Mouse (Mus musculus) midbrain, embryonic 11.5 days (tissue): ENCODE results near the gene Rap1gap2. TPM values are rescaled to one million over a fixed set of nuclear protein-coding genes. Genes with fewer than 3 reads are reported as not detected.

Source experiments
- ATAC-seq: fragments of 200-750 bp; cut with Nextera tagmentation; 2 replicates; pipeline ENCODE4 v1.8.0; 2017; ENCODE audit warnings: moderate TSS enrichment, moderate library complexity; ENCODE audit not compliant: low FRiP score
- DNase-seq: peaks from one replicate; pipeline ENCODE4 v3.0.0; 2015; ENCODE audit warnings: low spot score; ENCODE audit errors: missing footprints
- H3K27ac ChIP-seq: fragments of 300-500 bp; sonication (generic); 2 replicates; pipeline ENCODE4 v1.5.1; 2014; ENCODE audit warnings: low read depth, low read length
- H3K27me3 ChIP-seq: fragments of 300-500 bp; sonication (generic); 2 replicates; pipeline ENCODE4 v1.6.1; 2014; ENCODE audit warnings: mild to moderate bottlenecking, low read length, moderate library complexity, mixed read lengths; ENCODE audit not compliant: control insufficient read depth, insufficient read depth
- H3K36me3 ChIP-seq: fragments of 300-500 bp; sonication (generic); 2 replicates; pipeline ENCODE4 v1.6.1; 2014; ENCODE audit warnings: mild to moderate bottlenecking, low read length, moderate library complexity, mixed read lengths; ENCODE audit not compliant: control insufficient read depth, insufficient read depth
- H3K4me1 ChIP-seq: fragments of 300-500 bp; sonication (generic); 2 replicates; pipeline ENCODE4 v1.6.1; 2014; ENCODE audit warnings: low read length; ENCODE audit not compliant: control insufficient read depth, insufficient read depth
- H3K4me2 ChIP-seq: fragments of 300-500 bp; sonication (generic); 2 replicates; pipeline ENCODE4 v1.6.1; 2014; ENCODE audit warnings: mild to moderate bottlenecking, moderate library complexity
- H3K4me3 ChIP-seq: fragments of 300-500 bp; sonication (generic); 2 replicates; pipeline ENCODE4 v1.5.1; 2014; ENCODE audit warnings: low read depth, low read length
- H3K9ac ChIP-seq: fragments of 300-500 bp; sonication (generic); 2 replicates; pipeline ENCODE4 v1.6.1; 2014; ENCODE audit warnings: low read length
- H3K9me3 ChIP-seq: fragments of 300-500 bp; sonication (generic); 2 replicates; pipeline ENCODE4 v1.6.1; 2016; ENCODE audit warnings: low read length; ENCODE audit not compliant: control insufficient read depth
- whole genome bisulfite sequencing: fragments of 180-500 bp; shearing (Covaris S2); extraction: QIAGEN DNeasy Blood & Tissue Kit; methylation state at CpG from one replicate; pipeline ENCODE4 v1.1.7; 2014; 5-methylcytosine and 5-hydroxymethylcytosine counted together
- polyA plus RNA-seq: library from polyadenylated mRNA; unstranded; fragments of >200 nt; fragmentation: Nextera tagmentation; extraction: Ambion mirVana; gene quantifications from 2 replicates; pipeline ENCODE4 v1.2.1, GENCODE M21; 2014

Rap1gap2 gene
- polyA plus RNA-seq, 1 experiment from 2014 or later, result 2.5 TPM

- peak; percentile 88 for DNase-seq
- H3K4me3 ChIP-seq, result peak overlapping the region; percentile 39; the same call in 1 of the 2 replicates
- H3K36me3 ChIP-seq, result no peaks in the 10 kb centered on the region
- peak overlapping the region; percentile 76; the same call in 1 of the 2 replicates for H3K4me2 ChIP-seq
- H3K9ac ChIP-seq, result no peak overlapping the region
- H3K9me3 ChIP-seq, result no peaks in the 10 kb centered on the region
- WGBS, result 18% methylated on average over 5 of the region's 5 CpGs
- no peak for ATAC-seq
- peaks cover 24% of the 10 kb centered on the region for H3K27me3 ChIP-seq
- H3K27ac ChIP-seq, result no peak overlapping the region
- H3K4me1 ChIP-seq, result no peaks in the 10 kb centered on the region; the same call in 1 of the 2 replicates
Observed at GRCm38 (mm10) chr11:74610068-74610467, 647 bp downstream of the Rap1gap2 start.

GRCm38 (mm10) chr11:74602286-74602685, 8.4 kb downstream of the Rap1gap2 start:
- no peak overlapping the region for H3K4me2 ChIP-seq
- DNase-seq (no peak), ATAC-seq (no peak)
- no peak overlapping the region for H3K4me3 ChIP-seq
- no peaks in the 10 kb centered on the region for H3K27me3 ChIP-seq
- WGBS, result 88% methylated on average over 1 of the region's 1 CpGs
- H3K4me1 ChIP-seq, result no peaks in the 10 kb centered on the region
- no peaks in the 10 kb centered on the region for H3K36me3 ChIP-seq
- H3K9ac ChIP-seq, result no peak overlapping the region
- H3K27ac ChIP-seq, result no peak overlapping the region
- no peaks in the 10 kb centered on the region for H3K9me3 ChIP-seq

GRCm38 (mm10) chr11:74597990-74598337, 12.8 kb downstream of the Rap1gap2 start:
- Histone ChIP-seq H3K27me3 (no peaks in the 10 kb centered on the region), H3K9me3 (no peaks in the 10 kb centered on the region), H3K4me3 (no peak overlapping the region), H3K9ac (no peak overlapping the region), H3K4me2 (no peak overlapping the region), H3K27ac (no peak overlapping the region), H3K36me3 (no peaks in the 10 kb centered on the region), H3K4me1 (no peaks in the 10 kb centered on the region)
- DNase-seq, result no peak
- no peak for ATAC-seq

- 76% methylated on average over 4 of the region's 4 CpGs for WGBS
- Histone ChIP-seq H3K27ac (no peak overlapping the region), H3K4me3 (no peak overlapping the region), H3K36me3 (no peaks in the 10 kb centered on the region), H3K9me3 (no peaks in the 10 kb centered on the region), H3K4me1 (no peaks in the 10 kb centered on the region), H3K27me3 (no peaks in the 10 kb centered on the region), H3K9ac (no peak overlapping the region), H3K4me2 (no peak overlapping the region)
- DNase-seq, result no peak
- no peak for ATAC-seq
Observed at GRCm38 (mm10) chr11:74597283-74597989, 13.3 kb downstream of the Rap1gap2 start.

GRCm38 (mm10) chr11:74592246-74592645, 18.5 kb downstream of the Rap1gap2 start:
- no peaks in the 10 kb centered on the region for H3K9me3 ChIP-seq
- 86% methylated on average over 3 of the region's 3 CpGs for WGBS
- no peak overlapping the region for H3K4me2 ChIP-seq
- H3K4me3 ChIP-seq, result no peak overlapping the region
- DNase-seq, result no peak
- H3K4me1 ChIP-seq, result no peaks in the 10 kb centered on the region
- H3K9ac ChIP-seq, result no peak overlapping the region
- ATAC-seq, result no peak
- H3K27ac ChIP-seq, result no peak overlapping the region
- no peaks in the 10 kb centered on the region for H3K36me3 ChIP-seq
- H3K27me3 ChIP-seq, result peaks cover 38% of the 10 kb centered on the region

GRCm38 (mm10) chr11:74590691-74591090, 20.0 kb downstream of the Rap1gap2 start:
- no peak for DNase-seq
- H3K4me3 ChIP-seq, result peak overlapping the region; percentile 44; the same call in 1 of the 2 replicates
- H3K27me3 ChIP-seq, result peaks cover 38% of the 10 kb centered on the region
- 30% methylated on average over 13 of the region's 13 CpGs for WGBS
- H3K4me2 ChIP-seq, result peak overlapping the region; percentile 59
- peak overlapping the region; percentile 24 for H3K9ac ChIP-seq
- no peaks in the 10 kb centered on the region for H3K36me3 ChIP-seq
- H3K4me1 ChIP-seq, result no peaks in the 10 kb centered on the region
- H3K27ac ChIP-seq, result no peak overlapping the region
- H3K9me3 ChIP-seq, result no peaks in the 10 kb centered on the region
- ATAC-seq, result no peak

GRCm38 (mm10) chr11:74590239-74590596, 20.5 kb downstream of the Rap1gap2 start:
- Histone ChIP-seq H3K4me1 (no peaks in the 10 kb centered on the region), H3K27me3 (peaks cover 38% of the 10 kb centered on the region), H3K9me3 (no peaks in the 10 kb centered on the region), H3K27ac (no peak overlapping the region), H3K4me3 (peak overlapping the region; percentile 44), H3K4me2 (peak overlapping the region; percentile 59), H3K36me3 (no peaks in the 10 kb centered on the region), H3K9ac (peak overlapping the region; percentile 51)
- DNase-seq (no peak), ATAC-seq (no peak; the same call in 1 of the 2 replicates)
- WGBS, result 1% methylated on average over 25 of the region's 25 CpGs

GRCm38 (mm10) chr11:74589401-74590238, 21.1 kb downstream of the Rap1gap2 start:
- H3K4me1 ChIP-seq, result no peaks in the 10 kb centered on the region
- H3K4me2 ChIP-seq, result peak overlapping the region; percentile 59
- H3K4me3 ChIP-seq, result peak overlapping the region; percentile 44
- H3K27me3 ChIP-seq, result peaks cover 38% of the 10 kb centered on the region
- no peak overlapping the region for H3K27ac ChIP-seq
- no peaks in the 10 kb centered on the region for H3K36me3 ChIP-seq
- DNase-seq (peak; percentile 89), ATAC-seq (peak; percentile 86)
- H3K9ac ChIP-seq, result peak overlapping the region; percentile 51
- H3K9me3 ChIP-seq, result no peaks in the 10 kb centered on the region
- 2% methylated on average over 66 of the region's 66 CpGs for WGBS

GRCm38 (mm10) chr11:74586401-74586800, 24.3 kb downstream of the Rap1gap2 start:
- H3K27me3 ChIP-seq, result peaks cover 35% of the 10 kb centered on the region
- 75% methylated on average over 5 of the region's 5 CpGs for WGBS
- no peaks in the 10 kb centered on the region for H3K36me3 ChIP-seq
- H3K27ac ChIP-seq, result no peak overlapping the region
- H3K4me2 ChIP-seq, result no peak overlapping the region
- H3K4me3 ChIP-seq, result no peak overlapping the region
- H3K9me3 ChIP-seq, result no peaks in the 10 kb centered on the region
- H3K9ac ChIP-seq, result no peak overlapping the region
- no peaks in the 10 kb centered on the region for H3K4me1 ChIP-seq
- ATAC-seq (no peak), DNase-seq (no peak)
